ENCODE assay signal across 8 mouse cellular contexts in genomic region chr17:25565244-25565643, GRCm38 (mm10). TPM values are rescaled to one million over a fixed set of nuclear protein-coding genes. Genes with fewer than 3 reads are reported as not detected.
DNase-seq lines count a peak whose midpoint lies in the region; ATAC-seq and TF ChIP-seq lines count a peak whose summit lies in the region.

No protein-coding gene starts in this region.

- TF ChIP-seq POLR2A in kidney, adult 2 months (IDR thresholded peaks at IDR 0.05; ENCODE audit: low read depth, low read length) = no peak

- no peak overlapping the region for H3K9ac ChIP-seq in heart, embryonic 12.5 days
- H3K9ac ChIP-seq in hindbrain, postnatal 0 days (replicated peaks; ENCODE audit: low read length) = no peak overlapping the region; the same call in 1 of the 2 replicates
- no peak overlapping the region for H3K9ac ChIP-seq in neural tube, embryonic 12.5 days

- ATAC-seq in heart, embryonic 12.5 days (ENCODE audit: insufficient number of reproducible peaks, low FRiP score) = no peak
- peak; percentile 19 for ATAC-seq in hindbrain, postnatal 0 days
- no peak for ATAC-seq in neural tube, embryonic 12.5 days (ENCODE audit: low FRiP score, low read depth)

- no peak for DNase-seq in heart, adult 18-20 months
- DNase-seq in embryo, embryonic 11 days = peak; percentile 45
- peak; percentile 79 for DNase-seq in hindbrain, postnatal 0 days (ENCODE audit: low spot score)
- DNase-seq in kidney, adult 2 months = no peak
- DNase-seq in ovary, postnatal 14 days (ENCODE audit: low spot score) = no peak
- no peak for DNase-seq in thymus, adult 18-20 months

- WGBS in heart, embryonic 12.5 days = 27% methylated on average over 6 of the region's 6 CpGs
- WGBS in hindbrain, postnatal 0 days = 14% methylated on average over 6 of the region's 6 CpGs
- WGBS in neural tube, embryonic 12.5 days = 30% methylated on average over 6 of the region's 6 CpGs
- 33% methylated on average over 6 of the region's 6 CpGs for WGBS in kidney, adult 2 months

- H3K9me3 ChIP-seq in heart, embryonic 12.5 days (replicated peaks) = no peaks in the 10 kb centered on the region
- no peaks in the 10 kb centered on the region for H3K9me3 ChIP-seq in hindbrain, postnatal 0 days (ENCODE audit: low read length)
- no peaks in the 10 kb centered on the region for H3K9me3 ChIP-seq in neural tube, embryonic 12.5 days

- peaks cover 32% of the 10 kb centered on the region for H3K27me3 ChIP-seq in heart, embryonic 12.5 days (replicated peaks)
- 0 out of 2 replicates have a peak, but pooled peaks cover 3% of the 10 kb centered on the region for H3K27me3 ChIP-seq in hindbrain, postnatal 0 days (ENCODE audit: insufficient read depth, low read length)
- H3K27me3 ChIP-seq in neural tube, embryonic 12.5 days (replicated peaks) = peaks cover 22% of the 10 kb centered on the region
- H3K27me3 ChIP-seq in kidney, adult 2 months (replicated peaks; ENCODE audit: control insufficient read depth, insufficient read depth, low read length) = no peaks in the 10 kb centered on the region

- peaks cover 61% of the 10 kb centered on the region for H3K4me1 ChIP-seq in heart, embryonic 12.5 days (replicated peaks)
- peaks cover 8% of the 10 kb centered on the region; the same call in 1 of the 2 replicates for H3K4me1 ChIP-seq in hindbrain, postnatal 0 days (ENCODE audit: insufficient read depth, low read length)
- H3K4me1 ChIP-seq in neural tube, embryonic 12.5 days = peaks cover 58% of the 10 kb centered on the region
- no peaks in the 10 kb centered on the region for H3K4me1 ChIP-seq in kidney, adult 2 months (ENCODE audit: control insufficient read depth, insufficient read depth, low read length)

- H3K4me2 ChIP-seq in heart, embryonic 12.5 days = peak overlapping the region; percentile 1; the same call in 1 of the 2 replicates
- peak overlapping the region; percentile 81 for H3K4me2 ChIP-seq in hindbrain, postnatal 0 days (ENCODE audit: low read depth, low read length)
- peak overlapping the region; percentile 25; the same call in 1 of the 2 replicates for H3K4me2 ChIP-seq in neural tube, embryonic 12.5 days (replicated peaks)

- no peaks in the 10 kb centered on the region for H3K36me3 ChIP-seq in heart, embryonic 12.5 days
- H3K36me3 ChIP-seq in hindbrain, postnatal 0 days (ENCODE audit: insufficient read depth, low read length) = no peaks in the 10 kb centered on the region
- peaks cover 3% of the 10 kb centered on the region; the same call in 1 of the 2 replicates for H3K36me3 ChIP-seq in neural tube, embryonic 12.5 days
- no peaks in the 10 kb centered on the region for H3K36me3 ChIP-seq in kidney, adult 2 months (ENCODE audit: control insufficient read depth, insufficient read depth, low read length)

- no peak overlapping the region for H3K27ac ChIP-seq in heart, embryonic 12.5 days (ENCODE audit: poor library complexity, severe bottlenecking)
- H3K27ac ChIP-seq in hindbrain, postnatal 0 days = peak overlapping the region; percentile 70
- H3K27ac ChIP-seq in neural tube, embryonic 12.5 days = no peak overlapping the region
- no peak overlapping the region for H3K27ac ChIP-seq in kidney, adult 2 months (ENCODE audit: insufficient read depth, low read depth, low read length)

- H3K4me3 ChIP-seq in heart, embryonic 12.5 days = no peak overlapping the region
- H3K4me3 ChIP-seq in hindbrain, postnatal 0 days (ENCODE audit: low read length) = 0 out of 2 replicates have a peak overlapping the region, but pooled peaks have one; percentile 7
- no peak overlapping the region for H3K4me3 ChIP-seq in neural tube, embryonic 12.5 days
- H3K4me3 ChIP-seq in kidney, adult 2 months (ENCODE audit: insufficient read depth, low read depth, low read length) = no peak overlapping the region

- TF ChIP-seq CTCF in hindbrain, postnatal 0 days (IDR thresholded peaks at IDR 0.05; ENCODE audit: low read depth) = no peak
- no peak for TF ChIP-seq CTCF in kidney, adult 2 months (conservative IDR thresholded peaks at IDR 0.05; ENCODE audit: insufficient read depth, insufficient read length, low read depth, low read length)

RNA-seq across cellular contexts. Expression of gene Sox8, which starts 5.2 kb away (rescaled TPM):
- 1.6 and 1.9 TPM in 2 replicates for polyA plus RNA-seq in heart, embryonic 12.5 days (2016; fragmentation: Nextera tagmentation; extraction: Ambion mirVana)
- total RNA-seq in heart, adult 18-20 months (2021) = under 1 TPM; 0.20 to 0.31 TPM
- 52.1 and 54.5 TPM in 2 replicates for total RNA-seq in hindbrain, postnatal 0 days (2014; rRNA removed)
- polyA plus RNA-seq in hindbrain, postnatal 0 days (2015; fragmentation: Nextera tagmentation; extraction: Ambion mirVana) = 28.9 and 31.5 TPM in 2 replicates
- 8.1 and 9.5 TPM in 2 replicates for polyA plus RNA-seq in neural tube, embryonic 12.5 days (2016; fragmentation: Nextera tagmentation; extraction: Ambion mirVana)
- 0.70 and 0.76 TPM in 2 replicates for polyA plus RNA-seq in kidney, adult 2 months (2012; rRNA removed)

RNA-seq across cellular contexts. Expression of gene Lmf1, which starts 13.6 kb away (rescaled TPM):
- 34.6 and 35.3 TPM in 2 replicates for polyA plus RNA-seq in heart, embryonic 12.5 days (2016; fragmentation: Nextera tagmentation; extraction: Ambion mirVana)
- total RNA-seq in heart, adult 18-20 months (2021) = 10 to 100 TPM; 29.8 to 31.8 TPM
- total RNA-seq in hindbrain, postnatal 0 days (2014; rRNA removed) = 38.1 and 45.1 TPM in 2 replicates
- 21.4 and 22.4 TPM in 2 replicates for polyA plus RNA-seq in hindbrain, postnatal 0 days (2015; fragmentation: Nextera tagmentation; extraction: Ambion mirVana)
- polyA plus RNA-seq in neural tube, embryonic 12.5 days (2016; fragmentation: Nextera tagmentation; extraction: Ambion mirVana) = 25.2 and 25.8 TPM in 2 replicates
- polyA plus RNA-seq in kidney, adult 2 months (2012; rRNA removed) = 31.6 and 35.4 TPM in 2 replicates

Comparison
In these comparisons a context has a peak if more than half of its experiments do, and no peak if none do; other contexts are left out.
1. H3K4me2 ChIP-seq: peak in every context shown above with its lines; median percentile 81 in hindbrain, postnatal 0 days; 25 in neural tube, embryonic 12.5 days; 1 in heart, embryonic 12.5 days.
2. DNase-seq: peak in embryo, embryonic 11 days (single experiment) and hindbrain, postnatal 0 days (single experiment); none in heart, adult 18-20 months (0 of 2), kidney, adult 2 months (single experiment), ovary, postnatal 14 days (single experiment) and thymus, adult 18-20 months (0 of 2).